Mouse (Mus musculus): ENCODE measurements around the gene Prdm11.

The Prdm11 gene

DNA sequence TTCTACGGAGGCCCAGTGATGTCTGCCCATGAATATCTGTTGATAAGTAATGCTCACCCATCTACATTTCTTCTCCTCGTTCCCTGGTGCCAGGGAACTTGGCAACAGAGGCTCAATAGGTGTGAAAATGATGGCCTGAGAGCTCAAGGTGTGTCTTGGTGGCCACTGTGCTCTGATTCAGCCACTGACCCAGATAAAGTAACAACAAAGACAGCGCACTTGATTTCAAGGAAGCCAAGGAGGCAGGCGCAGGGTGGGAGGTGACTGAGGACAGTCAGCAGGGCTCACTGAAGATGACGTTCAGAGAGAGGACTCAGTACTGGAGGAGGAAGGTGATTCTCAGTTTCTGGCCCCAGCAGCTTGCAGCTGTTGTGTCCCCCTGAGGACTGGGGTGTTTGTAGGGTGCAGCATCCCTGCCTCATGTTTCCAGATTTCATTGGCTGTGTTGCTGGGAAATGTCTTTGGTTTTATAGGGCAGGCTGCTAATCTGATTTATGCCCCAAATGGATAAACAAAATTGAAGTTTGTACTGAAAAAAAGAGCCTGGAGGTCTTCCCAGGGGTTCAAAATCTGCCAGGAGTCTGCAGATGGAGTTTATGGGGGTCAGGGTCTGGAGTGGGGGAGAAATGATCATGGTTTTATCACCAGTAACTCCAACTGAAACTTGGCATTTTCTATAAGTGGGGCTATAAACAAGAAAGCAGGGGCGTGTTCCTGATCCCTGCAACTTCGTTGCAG, 128.4 kb downstream of the Prdm11 start:
- no peak for DNase-seq

DNA sequence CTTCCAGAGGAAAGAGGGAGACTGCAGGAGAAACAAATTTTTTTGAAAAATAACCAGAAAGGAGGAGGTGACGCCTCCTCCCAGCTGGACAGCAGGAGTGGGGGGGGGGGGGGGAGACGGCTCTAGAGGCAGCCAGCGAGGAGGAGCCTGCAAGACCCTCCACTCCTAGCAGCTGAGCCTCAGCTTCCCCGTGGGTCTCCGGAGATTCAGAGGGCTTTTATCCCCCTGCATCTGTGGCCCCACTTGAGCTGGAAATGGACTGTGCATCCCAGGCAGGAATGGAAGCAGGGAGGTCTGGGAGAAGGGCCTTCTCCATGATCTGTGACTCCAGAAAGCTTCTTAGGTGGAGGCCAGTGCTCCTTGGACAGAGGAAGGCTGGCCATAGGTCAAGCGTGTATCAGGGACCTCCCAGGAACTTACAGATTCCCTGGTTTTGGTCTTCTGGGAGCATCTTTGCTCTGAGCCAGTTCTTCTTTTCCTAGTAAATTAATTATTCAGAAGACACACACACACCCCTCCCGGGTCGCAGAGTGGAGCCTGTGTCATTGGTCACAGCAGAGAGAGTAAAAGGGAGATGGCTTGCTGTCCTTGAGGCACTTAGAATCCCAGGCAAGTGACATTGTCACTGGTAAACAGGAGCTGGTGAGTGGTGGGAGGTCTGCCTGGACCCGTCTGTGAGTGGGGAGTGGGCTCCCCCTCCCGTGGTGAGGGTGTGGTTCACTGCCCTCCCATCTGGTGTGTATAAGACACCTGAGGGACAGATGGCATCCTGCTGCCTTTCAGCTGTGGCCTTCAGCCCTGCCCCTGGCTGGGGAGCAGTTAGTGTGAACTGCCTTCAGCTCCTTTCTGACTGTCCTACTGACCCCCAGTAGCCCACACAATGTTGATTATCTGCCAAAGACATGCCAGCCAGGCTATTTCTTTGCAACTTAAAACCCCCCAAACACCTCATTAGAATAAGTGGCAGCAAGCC, 130.0 kb downstream of the Prdm11 start:
- DNase-seq = no peak

Measured in liver (tissue).